Mouse (Mus musculus): ENCODE measurements around the gene Dzip1. TPM values are rescaled to one million over a fixed set of nuclear protein-coding genes. Genes with fewer than 3 reads are reported as not detected.

The Dzip1 gene
- polyA plus RNA-seq (2012; ENCODE audit: low replicate concordance), result 5.6 and 16.3 TPM in 2 replicates

DNA sequence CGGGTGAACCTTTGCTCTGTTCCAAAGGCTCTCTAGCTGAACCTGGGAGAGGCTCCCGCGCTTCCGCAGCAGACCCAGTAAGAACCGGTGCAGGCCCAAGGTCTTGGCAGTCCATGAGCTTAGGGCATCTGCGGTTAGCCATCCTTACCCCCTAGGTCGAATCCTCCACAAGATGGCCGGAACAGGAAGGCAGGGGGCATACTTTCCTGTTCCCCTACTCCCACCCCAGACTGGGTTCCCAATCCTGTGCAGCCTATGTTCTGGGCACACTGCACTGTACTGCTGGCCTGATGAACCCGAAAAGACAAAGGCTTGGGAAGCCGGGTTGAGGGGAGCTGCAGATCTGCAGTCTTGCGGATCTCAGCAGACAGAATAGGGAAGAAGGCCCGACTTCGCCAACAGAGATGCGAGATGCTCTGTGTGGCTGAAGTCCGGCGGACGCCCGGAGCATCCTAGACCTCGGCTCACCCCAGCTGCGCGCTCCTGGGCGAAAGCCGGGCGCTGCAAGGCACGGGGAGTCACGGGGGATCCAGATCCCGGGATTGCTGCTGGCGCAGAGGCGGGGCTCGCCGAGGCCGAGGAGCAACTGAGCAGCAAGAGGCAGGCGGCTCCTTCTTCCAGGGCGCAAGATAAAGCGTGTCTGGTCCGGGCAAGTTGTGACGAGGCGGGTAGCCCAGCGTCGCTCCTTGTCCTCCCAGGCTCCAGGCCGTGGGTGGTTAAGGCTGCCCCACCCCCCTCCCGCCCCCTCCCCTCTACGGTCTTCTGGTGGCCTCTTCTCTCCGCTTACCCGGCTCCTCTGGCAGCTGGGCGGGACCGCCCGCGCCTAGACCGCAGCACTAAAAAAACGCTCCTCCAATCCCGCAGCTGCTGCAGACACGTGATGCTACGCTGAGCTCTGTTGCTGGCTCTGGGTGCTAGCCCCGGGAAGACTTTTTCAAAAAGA is at the start of gene Dzip1:
TSS of gene Dzip1 (minus strand) at position 788 of the 943 bp plus-strand sequence.

GRCm38 (mm10) chr14:118937533-118938492 is 12.6 kb upstream of the Dzip1 start, which contains the start of gene Dnajc3:
Gene Dnajc3 (plus strand): TSS chr14:118937976.

Other genes starting within 250 kb of the Dzip1 start
- gene Abcc4, start 219.2 kb downstream of the Dzip1 start, polyA plus RNA-seq (2012; ENCODE audit: low replicate concordance), result 4.4 and 6.2 TPM in 2 replicates
- 0.06 and 0.12 TPM in 2 replicates for gene Cldn10, start 137.6 kb downstream of the Dzip1 start, polyA plus RNA-seq (2012; ENCODE audit: low replicate concordance)
- 3.7 and 7.8 TPM in 2 replicates for gene Dnajc3, start 12.5 kb upstream of the Dzip1 start, polyA plus RNA-seq (2012; ENCODE audit: low replicate concordance)
- gene Uggt2, start 174.0 kb upstream of the Dzip1 start, polyA plus RNA-seq (2012; ENCODE audit: low replicate concordance), result not detected in 2 replicates
- 0.10 TPM in 1 of 2 replicates, not detected in the other for gene Hs6st3, start 212.9 kb upstream of the Dzip1 start, polyA plus RNA-seq (2012; ENCODE audit: low replicate concordance)